Mouse (Mus musculus) frontal cortex, postnatal 10 days (tissue): ENCODE measurements around the gene Rras.

ENCODE experiments used
- DNase-seq, 2 experiments: peaks; one replicate each; pipeline ENCODE4 v3.0.0; 2022; ENCODE audit warnings: low spot score in 2 of 2, mixed read lengths in 1 of 2

Gene Rras

GRCm38 (mm10) chr7:45052181-45052861 is 34.6 kb downstream of the Rras start:
- DNase-seq = peak; percentile 53 to 57

- DNase-seq = no peak
These were observed 35.0 kb downstream of the Rras start, which contains the start of gene Prr12 for GRCm38 (mm10) chr7:45052862-45053116. TSS of gene Prr12 (minus strand) at chr7:45052881.

GRCm38 (mm10) chr7:45053117-45053930 is 35.6 kb downstream of the Rras start:
- peak; percentile 73 to 74 for DNase-seq

- peak; percentile 91 to 96 for DNase-seq
These were observed 36.3 kb downstream of the Rras start for GRCm38 (mm10) chr7:45053931-45054510.

- no peak for DNase-seq
These were observed 38.7 kb downstream of the Rras start for GRCm38 (mm10) chr7:45056329-45056971.

- no peak for DNase-seq
These were observed 39.2 kb downstream of the Rras start for GRCm38 (mm10) chr7:45056972-45057348.

- no peak for DNase-seq
These were observed 41.1 kb downstream of the Rras start for GRCm38 (mm10) chr7:45058607-45059571.

- no peak for DNase-seq
These were observed 42.9 kb downstream of the Rras start for GRCm38 (mm10) chr7:45060632-45061122.

- no peak for DNase-seq
These were observed 43.8 kb downstream of the Rras start for GRCm38 (mm10) chr7:45061532-45062075.

GRCm38 (mm10) chr7:45062239-45062835 is 44.6 kb downstream of the Rras start, which contains the start of the genes Nosip and Prrg2:
TSS of gene Nosip (plus strand) at chr7:45062429.
TSS of gene Prrg2 (minus strand) at chr7:45062677.
- DNase-seq = peak; percentile 91 to 92

GRCm38 (mm10) chr7:45067190-45067999 is 49.6 kb downstream of the Rras start:
- DNase-seq = no peak

- no peak for DNase-seq
These were observed 50.2 kb downstream of the Rras start for GRCm38 (mm10) chr7:45068000-45068318.

GRCm38 (mm10) chr7:45069671-45070070 is 51.9 kb downstream of the Rras start:
- DNase-seq = no peak
